In genomic region chr9:74513887-74514286, GRCm38 (mm10) we compare ENCODE assay signal across 35 mouse cellular contexts.
"Had no signal": no experiment of that assay in that cellular context is flagged by ENCODE, and none has a peak within 500 bp of the region (broad histone marks: within the 10 kb centered on the region; RNA-seq: fewer than 3 reads in every experiment).

No protein-coding gene starts in this region.

- H3K27me3 ChIP-seq: heart, embryonic 12.5 days; heart, embryonic 13.5 days; heart, embryonic 15.5 days; hindbrain, embryonic 12.5 days; hindbrain, embryonic 13.5 days; hindbrain, embryonic 15.5 days; intestine, embryonic 15.5 days; kidney, embryonic 15.5 days had no signal

- DNase-seq: heart, postnatal 10 days; heart, postnatal 14 days; heart, postnatal 36 days; heart, postnatal 4 days; kidney, adult 11 months; kidney, adult 18-20 months; kidney, adult 2 months; kidney, adult 8-10 months; kidney, adult 9 months; kidney, postnatal 10 days; kidney, postnatal 14 days; kidney, postnatal 25 days; kidney, postnatal 36 days; kidney, postnatal 4 days; layer of hippocampus, adult 9-11 months; layer of hippocampus, postnatal 36 days had no signal

- H3K9me3 ChIP-seq: heart, embryonic 10.5 days; heart, embryonic 12.5 days; heart, embryonic 13.5 days; heart, embryonic 15.5 days; hindbrain, embryonic 10.5 days; hindbrain, embryonic 12.5 days; hindbrain, embryonic 13.5 days; hindbrain, embryonic 15.5 days; intestine, embryonic 15.5 days; kidney, embryonic 15.5 days had no signal

- H3K27ac ChIP-seq: heart, embryonic 10.5 days; heart, embryonic 13.5 days; heart, embryonic 15.5 days; hindbrain, embryonic 10.5 days; hindbrain, embryonic 12.5 days; hindbrain, embryonic 13.5 days; hindbrain, embryonic 14.5 days; hindbrain, embryonic 15.5 days; hindbrain, postnatal 0 days; intestine, embryonic 15.5 days; kidney, embryonic 15.5 days; kidney, postnatal 0 days; layer of hippocampus, adult 2 months; left cerebral cortex, adult 2 months had no signal

- ATAC-seq: hindbrain, embryonic 16.5 days; hindbrain, postnatal 0 days; inflammation-experienced regulatory T-cells, adult 6 months; intestine, embryonic 15.5 days; intestine, postnatal 0 days had no signal

- H3K36me3 ChIP-seq: heart, embryonic 10.5 days; heart, embryonic 12.5 days; heart, embryonic 13.5 days; heart, embryonic 15.5 days; hindbrain, embryonic 10.5 days; hindbrain, embryonic 12.5 days; hindbrain, embryonic 13.5 days; hindbrain, embryonic 15.5 days; intestine, embryonic 15.5 days; kidney, embryonic 15.5 days had no signal

- H3K4me2 ChIP-seq: heart, embryonic 11.5 days; heart, embryonic 12.5 days; heart, embryonic 13.5 days; heart, embryonic 15.5 days; hindbrain, embryonic 12.5 days; hindbrain, embryonic 13.5 days; hindbrain, embryonic 14.5 days; hindbrain, embryonic 15.5 days; intestine, embryonic 15.5 days; kidney, embryonic 15.5 days had no signal

- H3K4me3 ChIP-seq: heart, embryonic 10.5 days; heart, embryonic 12.5 days; heart, embryonic 13.5 days; heart, embryonic 15.5 days; hindbrain, embryonic 10.5 days; hindbrain, embryonic 12.5 days; hindbrain, embryonic 13.5 days; hindbrain, embryonic 15.5 days; intestine, embryonic 15.5 days; kidney, embryonic 15.5 days; layer of hippocampus, adult 2 months; left cerebral cortex, adult 2 months had no signal

- H3K4me1 ChIP-seq: heart, embryonic 10.5 days; heart, embryonic 12.5 days; heart, embryonic 13.5 days; heart, embryonic 15.5 days; hindbrain, embryonic 10.5 days; hindbrain, embryonic 12.5 days; hindbrain, embryonic 13.5 days; hindbrain, embryonic 15.5 days; intestine, embryonic 15.5 days; kidney, embryonic 15.5 days had no signal

- H3K9ac ChIP-seq: heart, embryonic 12.5 days; heart, embryonic 13.5 days; heart, embryonic 15.5 days; hindbrain, embryonic 12.5 days; hindbrain, embryonic 13.5 days; hindbrain, embryonic 14.5 days; hindbrain, embryonic 15.5 days; intestine, embryonic 15.5 days; kidney, embryonic 15.5 days had no signal
